Mouse (Mus musculus) CH12.LX (cell line): ENCODE measurements around the gene Dtd1. TPM values are rescaled to one million over a fixed set of nuclear protein-coding genes. Genes with fewer than 3 reads are reported as not detected.

Experiments
- DNase-seq: peaks from one replicate; pipeline ENCODE4 v3.0.0-alpha.2; 2013; ENCODE audit errors: extremely low read depth
- H3K27ac ChIP-seq: 2 replicates; pipeline ENCODE4 v1.5.1; 2012; ENCODE audit warnings: low read depth, mild to moderate bottlenecking, control low read depth, moderate library complexity; ENCODE audit not compliant: insufficient read depth
- H3K27me3 ChIP-seq: replicated peaks from 2 replicates; pipeline ENCODE3; 2012; ENCODE audit warnings: inconsistent platforms
- H3K36me3 ChIP-seq, 2 experiments: replicated peaks in 1 of 2; 2 replicates each; pipeline versions ENCODE3 to v1.6.1; 2012; ENCODE audit warnings: inconsistent platforms in 1 of 2, low read length in 1 of 2, mild to moderate bottlenecking in 1 of 2, mixed read lengths in 1 of 2, moderate library complexity in 1 of 2; ENCODE audit not compliant: control insufficient read depth in 1 of 2, insufficient read depth in 1 of 2
- H3K4me1 ChIP-seq, 2 experiments: 2 replicates each; pipeline ENCODE4 v1.6.1; 2012; ENCODE audit warnings: inconsistent platforms in 1 of 2, moderate library complexity in 1 of 2; ENCODE audit not compliant: insufficient read depth in 2 of 2, control insufficient read depth in 1 of 2
- H3K4me2 ChIP-seq: 2 replicates; pipeline ENCODE4 v1.6.1; 2012; ENCODE audit warnings: low read depth, mild to moderate bottlenecking, control low read depth; ENCODE audit not compliant: poor library complexity, insufficient read depth, severe bottlenecking
- H3K4me3 ChIP-seq, 3 experiments: fragments of 150-350 bp in 1 of 3; sonication (generic) in 1 of 3; replicated peaks in 1 of 3; 2 replicates each; pipeline versions ENCODE3 to v1.5.1; 2011 to 2012; ENCODE audit warnings: low read depth in 2 of 3, low read length in 2 of 3, mild to moderate bottlenecking in 2 of 3, moderate library complexity in 2 of 3, control low read depth in 1 of 3, improper control_type of control experiment in 1 of 3, inconsistent platforms in 1 of 3, mixed read lengths in 1 of 3; ENCODE audit not compliant: poor library complexity in 1 of 3
- H3K79me2 ChIP-seq: replicated peaks from 2 replicates; pipeline ENCODE4 v1.6.1; 2012; ENCODE audit warnings: mild to moderate bottlenecking, moderate library complexity; ENCODE audit not compliant: control insufficient read depth, poor library complexity, insufficient read depth, severe bottlenecking; ENCODE audit errors: extremely low read depth
- H3K9ac ChIP-seq: 2 replicates; pipeline ENCODE4 v1.6.1; 2012; ENCODE audit warnings: low read depth, mild to moderate bottlenecking, control low read depth, moderate library complexity; ENCODE audit not compliant: insufficient read depth
- H3K9me3 ChIP-seq: replicated peaks from 2 replicates; pipeline ENCODE3; 2012; ENCODE audit warnings: low read length, inconsistent platforms, mixed read lengths
- CHD1 ChIP-seq: IDR thresholded peaks from 2 replicates; pipeline ENCODE4 v1.6.1; 2012; ENCODE audit warnings: low read depth, low read length, improper control_type of control experiment, inconsistent platforms
- ELF1 ChIP-seq: IDR thresholded peaks from 2 replicates; pipeline ENCODE4 v1.6.1; 2014; ENCODE audit warnings: low read depth, mild to moderate bottlenecking, inconsistent platforms, low read length, improper control_type of control experiment
- EP300 ChIP-seq: IDR thresholded peaks from 2 replicates; pipeline ENCODE4 v1.6.1; 2011; ENCODE audit warnings: low read length, improper control_type of control experiment
- ETS1 ChIP-seq: conservative IDR thresholded peaks from 2 replicates; pipeline ENCODE4 v1.6.1; 2012; ENCODE audit warnings: low read depth, mild to moderate bottlenecking, inconsistent platforms, low read length, improper control_type of control experiment, moderate library complexity
- GABPA ChIP-seq: IDR thresholded peaks from 2 replicates; pipeline ENCODE4 v1.6.1; 2012; ENCODE audit warnings: low read depth, low read length, improper control_type of control experiment, inconsistent platforms; ENCODE audit not compliant: insufficient replicate concordance
- MAFK ChIP-seq: IDR thresholded peaks from 2 replicates; pipeline ENCODE4 v1.6.1; 2011; ENCODE audit warnings: low read length, improper control_type of control experiment; ENCODE audit not compliant: insufficient replicate concordance
- MAX ChIP-seq: IDR thresholded peaks from 2 replicates; pipeline ENCODE4 v1.6.1; 2011; ENCODE audit warnings: low read length, improper control_type of control experiment
- MXI1 ChIP-seq: IDR thresholded peaks from 2 replicates; pipeline ENCODE4 v1.6.1; 2011; ENCODE audit warnings: mild to moderate bottlenecking, low read depth, low read length, improper control_type of control experiment
- NRF1 ChIP-seq: IDR thresholded peaks from 2 replicates; pipeline ENCODE4 v1.6.1; 2014; ENCODE audit warnings: low read depth, mild to moderate bottlenecking, inconsistent platforms, low read length, improper control_type of control experiment, moderate library complexity
- RAD21 ChIP-seq: IDR thresholded peaks from 2 replicates; pipeline ENCODE4 v1.6.1; 2011; ENCODE audit warnings: low read depth, mild to moderate bottlenecking, low read length, improper control_type of control experiment, moderate library complexity
- RCOR1 ChIP-seq: conservative IDR thresholded peaks from 2 replicates; pipeline ENCODE4 v1.6.1; 2012; ENCODE audit warnings: low read depth, mild to moderate bottlenecking, inconsistent platforms, low read length, improper control_type of control experiment
- SMC3 ChIP-seq: IDR thresholded peaks from 2 replicates; pipeline ENCODE4 v1.6.1; 2011; ENCODE audit warnings: low read depth, low read length, improper control_type of control experiment
- TCF12 ChIP-seq: IDR thresholded peaks from 2 replicates; pipeline ENCODE4 v1.6.1; 2014; ENCODE audit warnings: low read depth, mild to moderate bottlenecking, inconsistent platforms, low read length, improper control_type of control experiment
- UBTF ChIP-seq: IDR thresholded peaks from 2 replicates; pipeline ENCODE4 v1.6.1; 2012; ENCODE audit warnings: low read depth, mild to moderate bottlenecking, inconsistent platforms, low read length, improper control_type of control experiment, moderate library complexity
- USF2 ChIP-seq: conservative IDR thresholded peaks from 2 replicates; pipeline ENCODE4 v1.6.1; 2011; ENCODE audit warnings: low read depth, low read length, improper control_type of control experiment
- ZKSCAN1 ChIP-seq: IDR thresholded peaks from 2 replicates; pipeline ENCODE4 v1.6.1; 2012; ENCODE audit warnings: low read depth, inconsistent platforms, low read length, improper control_type of control experiment, borderline replicate concordance
- dilution Hi-C: fragments of 300-500 bp; cut with MboI; formaldehyde crosslinking; loops from 2 replicates; pipeline ENCODE4 v1.14.3; 2020; ENCODE audit warnings: low sequenced_read_pairs; ENCODE audit not compliant: extremely low pct_unique_long_range_greater_than_20kb, extremely low pct_ligation_motif_present
- in situ Hi-C: fragments of 300-500 bp; cut with MboI; formaldehyde crosslinking; loops from 3 replicates; pipeline ENCODE4 v1.14.3; 2019; ENCODE audit warnings: low sequenced_read_pairs, low pct_ligation_motif_present, low pct_unique_long_range_greater_than_20kb, mixed read lengths
- polyA plus RNA-seq: library from polyadenylated mRNA; unstranded; fragments of >175 nt; gene quantifications from 2 replicates; pipeline ENCODE4 v1.2.1, GENCODE M21; 2012; ENCODE audit warnings: low read depth; ENCODE audit not compliant: insufficient read length
- total RNA-seq, 2 experiments: library from RNA; depleted of rRNA; stranded (reverse); fragments of 300-350 nt in 1 of 2; fragments of >200 nt in 1 of 2; gene quantifications; 2 replicates each; pipeline ENCODE4 v1.2.3; 2012 to 2014

Gene Dtd1
- total and polyA plus RNA-seq, 3 experiments, result 42.7 to 47.8 (median 43.3) TPM

DNA sequence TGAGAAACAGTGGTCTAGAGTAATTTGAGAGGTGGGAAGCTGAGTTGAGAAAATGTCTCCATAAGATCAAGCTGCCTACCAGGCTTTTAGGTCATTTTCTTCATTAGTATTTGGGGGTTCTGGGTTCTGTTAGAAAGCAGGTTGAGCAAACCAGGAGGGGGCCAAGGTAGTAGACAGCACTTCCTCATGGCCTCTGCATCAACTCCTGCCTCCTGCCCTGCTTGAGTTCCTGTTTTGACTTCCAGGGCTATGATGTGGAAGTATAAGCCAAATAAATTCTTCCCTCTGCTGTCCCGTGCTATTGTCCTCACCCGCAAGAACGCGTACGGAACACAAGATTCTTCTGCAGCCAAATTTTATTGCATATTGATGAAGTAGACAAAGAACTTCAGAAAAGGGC lies 165.5 kb downstream of the Dtd1 start:
- no peak overlapping the region for H3K9ac ChIP-seq
- no peak for DNase-seq
- in situ Hi-C loops (no loop called here), dilution Hi-C loops (no loop called here)
- H3K36me3 ChIP-seq, result peaks cover 0 to 6% of the 10 kb centered on the region in 2 experiments
- peaks cover 5% of the 10 kb centered on the region for H3K9me3 ChIP-seq
- no peak overlapping the region for H3K4me3 ChIP-seq
- H3K4me2 ChIP-seq, result no peak overlapping the region
- no peaks in the 10 kb centered on the region for H3K4me1 ChIP-seq
- TF ChIP-seq GABPA (no peak), CHD1 (no peak), SMC3 (no peak), RCOR1 (no peak), RAD21 (no peak), ELF1 (no peak), MAFK (no peak)
- no peaks in the 10 kb centered on the region for H3K27me3 ChIP-seq
- no peak overlapping the region for H3K27ac ChIP-seq
- H3K79me2 ChIP-seq, result no peaks in the 10 kb centered on the region

DNA sequence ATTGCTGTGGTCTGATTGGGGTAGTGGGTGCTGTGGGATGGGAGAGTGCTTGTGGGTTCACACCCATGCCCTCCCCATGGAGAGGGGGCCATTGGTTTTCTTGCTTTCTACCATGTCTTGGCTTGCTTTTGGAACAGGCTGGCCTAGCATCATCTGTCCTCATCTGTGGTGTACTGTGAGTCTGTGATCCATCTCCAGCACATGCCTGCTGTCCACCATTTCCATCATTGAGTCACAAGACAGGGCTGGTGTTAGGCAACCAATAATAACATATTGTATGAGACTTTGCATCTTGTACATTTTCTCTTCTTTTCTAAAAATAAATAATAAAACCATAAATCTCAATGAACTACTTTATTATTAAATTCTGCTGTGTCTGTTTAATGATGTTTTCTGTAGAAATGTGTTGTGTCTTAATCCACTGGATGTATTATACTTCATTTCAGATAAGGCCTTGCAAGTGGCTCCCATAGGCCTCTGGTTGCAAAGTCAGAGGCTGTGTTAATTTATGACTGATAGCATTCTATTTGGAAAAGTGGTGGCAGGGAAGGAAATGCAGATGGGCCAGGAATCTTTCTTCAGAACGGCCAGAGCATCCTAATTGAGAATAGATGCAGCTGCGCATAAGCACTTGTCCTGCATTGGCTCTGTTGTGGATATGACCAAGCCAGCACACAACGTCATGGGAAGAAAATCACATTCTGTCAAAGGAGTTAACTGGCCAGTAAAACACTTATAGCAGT lies 168.8 kb downstream of the Dtd1 start:
- Histone ChIP-seq H3K9me3 (peaks cover 5% of the 10 kb centered on the region), H3K9ac (no peak overlapping the region), H3K4me1 (no peaks in the 10 kb centered on the region), H3K36me3 (peaks cover 0 to 6% of the 10 kb centered on the region in 2 experiments), H3K4me2 (no peak overlapping the region), H3K27ac (no peak overlapping the region), H3K4me3 (no peak overlapping the region), H3K79me2 (no peaks in the 10 kb centered on the region), H3K27me3 (no peaks in the 10 kb centered on the region)
- in situ Hi-C loops, result no loop called here
- TF ChIP-seq MAX, result no peak
- no peak for TF ChIP-seq ETS1
- TF ChIP-seq UBTF, result no peak
- TF ChIP-seq CHD1, result no peak
- no peak for TF ChIP-seq EP300
- no peak for DNase-seq
- dilution Hi-C loops, result no loop called here

DNA sequence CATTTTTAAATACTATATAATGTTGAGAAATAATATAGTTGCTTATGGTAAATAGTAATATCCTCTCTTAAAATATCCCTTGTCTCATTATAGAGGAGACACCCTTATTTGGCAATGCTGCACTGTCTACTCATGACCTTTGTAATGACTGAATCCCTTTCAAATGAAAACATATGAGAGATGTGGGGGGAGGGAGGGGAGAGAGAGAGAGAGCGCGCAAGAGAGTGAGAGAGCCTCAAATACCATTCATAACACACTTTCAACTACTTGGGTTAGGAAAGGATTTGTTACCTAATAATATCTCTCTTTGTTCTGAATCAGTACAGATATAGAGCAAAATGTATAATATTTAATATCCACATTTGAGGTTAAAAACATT lies 169.4 kb downstream of the Dtd1 start:
- Histone ChIP-seq H3K27me3 (no peaks in the 10 kb centered on the region), H3K9me3 (peaks cover 5% of the 10 kb centered on the region), H3K9ac (no peak overlapping the region), H3K4me1 (no peaks in the 10 kb centered on the region), H3K36me3 (peaks cover 0 to 6% of the 10 kb centered on the region in 2 experiments), H3K27ac (no peak overlapping the region), H3K4me2 (no peak overlapping the region), H3K4me3 (no peak overlapping the region), H3K79me2 (no peaks in the 10 kb centered on the region)
- no peak for TF ChIP-seq NRF1
- TF ChIP-seq MXI1, result no peak
- TF ChIP-seq ZKSCAN1, result no peak
- TF ChIP-seq USF2, result no peak
- no peak for TF ChIP-seq TCF12
- dilution Hi-C loops, result no loop called here
- DNase-seq, result no peak
- in situ Hi-C loops, result no loop called here
